ENCODE assay signal across 7 mouse cellular contexts in genomic region chr14:52123918-52124317, GRCm38 (mm10). TPM values are rescaled to one million over a fixed set of nuclear protein-coding genes. Genes with fewer than 3 reads are reported as not detected.
DNase-seq lines count a peak whose midpoint lies in the region; ATAC-seq and TF ChIP-seq lines count a peak whose summit lies in the region.

No protein-coding gene starts in this region.

- peaks cover 18% of the 10 kb centered on the region for H3K27me3 ChIP-seq in G1E (ENCODE audit: insufficient read depth, low read length)
- no peaks in the 10 kb centered on the region for H3K27me3 ChIP-seq in cerebellum, adult 2 months (ENCODE audit: control insufficient read depth, insufficient read depth, low read length)
- no peaks in the 10 kb centered on the region for H3K27me3 ChIP-seq in lung, embryonic 14.5 days (ENCODE audit: insufficient read depth, low read length)

- no peak overlapping the region for H3K27ac ChIP-seq in cerebellum, adult 2 months (ENCODE audit: insufficient read depth, low read length)
- H3K27ac ChIP-seq in lung, embryonic 14.5 days (ENCODE audit: low read depth), result no peak overlapping the region

- no peak overlapping the region for H3K4me3 ChIP-seq in G1E (ENCODE audit: low read depth, low read length)
- H3K4me3 ChIP-seq in cerebellum, adult 2 months (replicated peaks; ENCODE audit: insufficient read depth, low read depth, low read length), result no peak overlapping the region
- no peak overlapping the region for H3K4me3 ChIP-seq in lung, embryonic 14.5 days (ENCODE audit: low read depth, low read length)

- ATAC-seq in G1E (ENCODE audit: extremely low read depth, insufficient number of reproducible peaks, low FRiP score, poor library complexity, severe bottlenecking), result no peak
- no peak for ATAC-seq in lung, embryonic 14.5 days (ENCODE audit: insufficient read depth)

- 23% methylated on average over 4 of the region's 4 CpGs for WGBS in cerebellum, adult 2 months
- WGBS in lung, embryonic 14.5 days, result 19% methylated on average over 4 of the region's 4 CpGs

- no peaks in the 10 kb centered on the region for H3K9me3 ChIP-seq in G1E (replicated peaks)
- no peaks in the 10 kb centered on the region for H3K9me3 ChIP-seq in lung, embryonic 14.5 days (ENCODE audit: low read depth, low read length)

- H3K9ac ChIP-seq in lung, embryonic 14.5 days, result no peak overlapping the region

- no peak overlapping the region for H3K4me2 ChIP-seq in lung, embryonic 14.5 days

- DNase-seq in B cell, adult 2 months, result peak; percentile 85 to 88
- DNase-seq in G1E (ENCODE audit: low spot score), result peak; percentile 38
- peak; percentile 62 to 72 for DNase-seq in cerebellum, adult 2 months
- DNase-seq in frontal cortex, postnatal 14 days (ENCODE audit: low spot score in 2 of 2), result peak; percentile 19 to 70
- peak; percentile 74 to 88 for DNase-seq in kidney, postnatal 36 days
- peak; percentile 89 for DNase-seq in lung, embryonic 14.5 days
- peak; percentile 81 for DNase-seq in right cerebral cortex, postnatal 4 days

- H3K36me3 ChIP-seq in G1E (replicated peaks), result no peaks in the 10 kb centered on the region
- H3K36me3 ChIP-seq in lung, embryonic 14.5 days (ENCODE audit: insufficient read depth), result no peaks in the 10 kb centered on the region

- TF ChIP-seq POLR2A in cerebellum, adult 2 months (IDR thresholded peaks at IDR 0.05; ENCODE audit: borderline replicate concordance, insufficient read depth, low read length), result no peak

- peak; percentile 28; the same call in 1 of the 2 replicates for TF ChIP-seq CTCF in G1E (IDR thresholded peaks at IDR 0.05; ENCODE audit: low read depth, low read length)
- peak; percentile 61 for TF ChIP-seq CTCF in cerebellum, adult 2 months (IDR thresholded peaks at IDR 0.05; ENCODE audit: borderline replicate concordance, insufficient read depth, low read depth, low read length)
- TF ChIP-seq CTCF in lung, embryonic 14.5 days (IDR thresholded peaks at IDR 0.05; ENCODE audit: low read depth), result peak; percentile 79

- H3K4me1 ChIP-seq in G1E (ENCODE audit: insufficient read depth, low read depth, low read length), result peaks cover 4% of the 10 kb centered on the region; the same call in 1 of the 2 replicates
- H3K4me1 ChIP-seq in cerebellum, adult 2 months (ENCODE audit: control insufficient read depth, insufficient read depth, low read length), result no peaks in the 10 kb centered on the region; the same call in 1 of the 2 replicates
- peaks cover 4% of the 10 kb centered on the region; the same call in 1 of the 2 replicates for H3K4me1 ChIP-seq in lung, embryonic 14.5 days (ENCODE audit: insufficient read depth)

RNA-seq across cellular contexts. Expression of gene Rpgrip1, which starts 13.4 kb away (rescaled TPM):
- 0.30 TPM in 1 of 2 replicates, not detected in the other for total RNA-seq in G1E (2014; fragmentation: Nextera tagmentation)
- total RNA-seq in G1E (2017), result 1.8 and 3.1 TPM in 2 replicates
- 0.17 and 0.28 TPM in 2 replicates for polyA plus RNA-seq in G1E (2012)
- 1.1 and 1.2 TPM in 2 replicates for polyA plus RNA-seq in cerebellum, adult 2 months (2012; rRNA removed)
- polyA plus RNA-seq in lung, embryonic 14.5 days (2014; fragmentation: Nextera tagmentation; extraction: Ambion mirVana), result 76.1 TPM in 2 replicates

RNA-seq across cellular contexts. Expression of gene Hnrnpc, which starts 20.1 kb away (rescaled TPM):
- total RNA-seq in G1E (2014; fragmentation: Nextera tagmentation) (459 and 507 TPM in 2 replicates), G1E (2017) (383 and 544 TPM in 2 replicates)
- 28.6 and 38.0 TPM in 2 replicates for polyA plus RNA-seq in G1E (2012)
- polyA plus RNA-seq in cerebellum, adult 2 months (2012; rRNA removed), result 254 and 281 TPM in 2 replicates
- 673 and 695 TPM in 2 replicates for polyA plus RNA-seq in lung, embryonic 14.5 days (2014; fragmentation: Nextera tagmentation; extraction: Ambion mirVana)

Comparison
In these comparisons a context has a peak if more than half of its experiments do, and no peak if none do; other contexts are left out.
1. DNase-seq: peak in every context shown above with its lines; median percentile 89 in lung, embryonic 14.5 days; 86 in B cell, adult 2 months; 81 in kidney, postnatal 36 days; 81 in right cerebral cortex, postnatal 4 days; 67 in cerebellum, adult 2 months; 44 in frontal cortex, postnatal 14 days; 38 in G1E.
2. CTCF ChIP-seq: peak in every context shown above with its lines; median percentile 79 in lung, embryonic 14.5 days; 61 in cerebellum, adult 2 months; 28 in G1E.
3. RNA of gene Rpgrip1, which starts 13.4 kb away (polyA plus RNA-seq): 76.1 TPM in lung, embryonic 14.5 days; 1.1 to 1.2 TPM in cerebellum, adult 2 months and 0.17 to 0.28 TPM in G1E; every median in the first group is over 10 times any median in the second.